Mouse (Mus musculus): ENCODE results near the gene Gm17949. TPM values are rescaled to one million over a fixed set of nuclear protein-coding genes. Genes with fewer than 3 reads are reported as not detected.
A peak's percentile ranks its signal among the peaks of the same experiment; 100 is the strongest.

The Gm17949 gene
- polyA plus RNA-seq, 1 experiment from 2014 or later: 0.16 TPM

GRCm38 (mm10) chr17:56984886-56985285 is 26.4 kb upstream of the Gm17949 start:
- no peak overlapping the region for H3K4me2 ChIP-seq
- H3K9me3 ChIP-seq (ENCODE audit: low read depth, low read length): no peaks in the 10 kb centered on the region
- TF ChIP-seq CTCF (IDR thresholded peaks at IDR 0.05; ENCODE audit: low read depth): no peak
- no peaks in the 10 kb centered on the region for H3K4me1 ChIP-seq (ENCODE audit: insufficient read depth)
- H3K27ac ChIP-seq (ENCODE audit: low read depth): no peak overlapping the region
- no peak overlapping the region for H3K4me3 ChIP-seq (ENCODE audit: low read depth, low read length)
- no peaks in the 10 kb centered on the region for H3K27me3 ChIP-seq (ENCODE audit: insufficient read depth, low read length)
- H3K9ac ChIP-seq: no peak overlapping the region
- WGBS: 70% methylated on average over 9 of the region's 9 CpGs
- DNase-seq (no peak), ATAC-seq (ENCODE audit: insufficient read depth) (no peak)
- no peaks in the 10 kb centered on the region for H3K36me3 ChIP-seq (ENCODE audit: insufficient read depth)

GRCm38 (mm10) chr17:56985656-56986055 is 25.6 kb upstream of the Gm17949 start:
- no peaks in the 10 kb centered on the region for H3K4me1 ChIP-seq (ENCODE audit: insufficient read depth)
- no peaks in the 10 kb centered on the region for H3K9me3 ChIP-seq (ENCODE audit: low read depth, low read length)
- no peak overlapping the region for H3K4me2 ChIP-seq
- no peak overlapping the region for H3K27ac ChIP-seq (ENCODE audit: low read depth)
- 67% methylated on average over 3 of the region's 3 CpGs for WGBS
- no peaks in the 10 kb centered on the region for H3K36me3 ChIP-seq (ENCODE audit: insufficient read depth)
- H3K9ac ChIP-seq: no peak overlapping the region
- no peaks in the 10 kb centered on the region for H3K27me3 ChIP-seq (ENCODE audit: insufficient read depth, low read length)
- no peak for DNase-seq
- H3K4me3 ChIP-seq (ENCODE audit: low read depth, low read length): no peak overlapping the region
- TF ChIP-seq CTCF (IDR thresholded peaks at IDR 0.05; ENCODE audit: low read depth): no peak
- no peak for ATAC-seq (ENCODE audit: insufficient read depth)

- no peak overlapping the region for H3K9ac ChIP-seq
Measured at GRCm38 (mm10) chr17:56986105-56986805, 25.0 kb upstream of the Gm17949 start.

GRCm38 (mm10) chr17:56988441-56988840 is 22.8 kb upstream of the Gm17949 start:
- peak; percentile 24 for DNase-seq
- WGBS: 78% methylated on average over 7 of the region's 7 CpGs
- Histone ChIP-seq H3K27me3 (ENCODE audit: insufficient read depth, low read length) (no peaks in the 10 kb centered on the region), H3K27ac (ENCODE audit: low read depth) (no peak overlapping the region), H3K4me2 (0 out of 2 replicates have a peak overlapping the region, but pooled peaks have one; percentile 7), H3K36me3 (ENCODE audit: insufficient read depth) (peaks cover 20% of the 10 kb centered on the region), H3K4me1 (ENCODE audit: insufficient read depth) (peaks cover 5% of the 10 kb centered on the region; the same call in 1 of the 2 replicates), H3K4me3 (ENCODE audit: low read depth, low read length) (no peak overlapping the region), H3K9ac (no peak overlapping the region), H3K9me3 (ENCODE audit: low read depth, low read length) (no peaks in the 10 kb centered on the region)
- TF ChIP-seq CTCF (IDR thresholded peaks at IDR 0.05; ENCODE audit: low read depth): peak; percentile 31
- ATAC-seq (ENCODE audit: insufficient read depth): no peak

More at GRCm38 (mm10) chr17:56986105-56986805, 25.0 kb upstream of the Gm17949 start:
- H3K4me2 ChIP-seq: no peak overlapping the region
- DNase-seq (no peak), ATAC-seq (ENCODE audit: insufficient read depth) (no peak)
- no peak overlapping the region for H3K27ac ChIP-seq (ENCODE audit: low read depth)
- no peak for TF ChIP-seq CTCF (IDR thresholded peaks at IDR 0.05; ENCODE audit: low read depth)
- H3K36me3 ChIP-seq (ENCODE audit: insufficient read depth): no peaks in the 10 kb centered on the region
- H3K9me3 ChIP-seq (ENCODE audit: low read depth, low read length): no peaks in the 10 kb centered on the region
- peaks cover 5% of the 10 kb centered on the region; the same call in 1 of the 2 replicates for H3K4me1 ChIP-seq (ENCODE audit: insufficient read depth)
- no peak overlapping the region for H3K4me3 ChIP-seq (ENCODE audit: low read depth, low read length)
- no peaks in the 10 kb centered on the region for H3K27me3 ChIP-seq (ENCODE audit: insufficient read depth, low read length)
- 75% methylated on average over 3 of the region's 3 CpGs for WGBS

GRCm38 (mm10) chr17:56988921-56989430 is 22.3 kb upstream of the Gm17949 start:
- 69% methylated on average over 7 of the region's 7 CpGs for WGBS
- Histone ChIP-seq H3K9me3 (ENCODE audit: low read depth, low read length) (no peaks in the 10 kb centered on the region), H3K4me1 (ENCODE audit: insufficient read depth) (peaks cover 5% of the 10 kb centered on the region; the same call in 1 of the 2 replicates), H3K9ac (peak overlapping the region; percentile 77; the same call in 1 of the 2 replicates), H3K4me3 (ENCODE audit: low read depth, low read length) (peak overlapping the region; percentile 83; the same call in 1 of the 2 replicates), H3K4me2 (peak overlapping the region; percentile 86), H3K27ac (ENCODE audit: low read depth) (no peak overlapping the region), H3K27me3 (ENCODE audit: insufficient read depth, low read length) (no peaks in the 10 kb centered on the region), H3K36me3 (ENCODE audit: insufficient read depth) (peaks cover 26% of the 10 kb centered on the region)
- no peak for ATAC-seq (ENCODE audit: insufficient read depth)
- TF ChIP-seq CTCF (IDR thresholded peaks at IDR 0.05; ENCODE audit: low read depth): no peak
- DNase-seq: no peak

- Histone ChIP-seq H3K4me3 (ENCODE audit: low read depth, low read length) (peak overlapping the region; percentile 83), H3K27ac (ENCODE audit: low read depth) (peak overlapping the region; percentile 67), H3K36me3 (ENCODE audit: insufficient read depth) (peaks cover 32% of the 10 kb centered on the region), H3K9ac (peak overlapping the region; percentile 77), H3K4me1 (ENCODE audit: insufficient read depth) (peaks cover 5% of the 10 kb centered on the region; the same call in 1 of the 2 replicates), H3K9me3 (ENCODE audit: low read depth, low read length) (no peaks in the 10 kb centered on the region), H3K4me2 (peak overlapping the region; percentile 86), H3K27me3 (ENCODE audit: insufficient read depth, low read length) (no peaks in the 10 kb centered on the region)
- peak; percentile 93 for DNase-seq
- no peak for TF ChIP-seq CTCF (IDR thresholded peaks at IDR 0.05; ENCODE audit: low read depth)
- WGBS: 3% methylated on average over 25 of the region's 25 CpGs
- peak; percentile 93 for ATAC-seq (ENCODE audit: insufficient read depth)
Measured at GRCm38 (mm10) chr17:56989467-56990114, 21.7 kb upstream of the Gm17949 start.

Data from lung, embryonic 14.5 days (tissue).